Mouse (Mus musculus): ENCODE measurements around the gene Pak3.
"Not testable (repeated sequence)": the region's sequence is repeated elsewhere in the genome, so short reads cannot be mapped to it uniquely, and the experiment has no call there.

DNA sequence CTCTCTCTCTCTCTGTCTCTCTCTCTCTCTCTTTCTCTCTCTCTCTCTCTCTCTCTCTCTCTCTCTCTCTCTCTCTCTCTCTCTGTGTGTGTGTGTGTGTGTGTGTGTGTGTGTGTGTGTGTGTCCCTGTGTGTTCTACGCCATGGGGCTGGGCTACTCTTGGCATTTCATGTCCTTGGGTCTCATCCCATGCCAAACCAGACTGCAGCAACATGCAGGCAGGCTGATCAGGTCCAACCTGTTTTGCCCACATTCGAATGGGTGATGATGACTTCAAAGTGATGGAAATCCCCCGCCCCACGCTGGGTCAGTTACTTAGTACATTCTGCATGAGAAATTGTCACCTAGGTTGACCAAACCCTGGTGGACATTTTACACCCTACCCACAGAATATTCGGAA is 1.1 kb downstream of the Pak3 start:
- not testable (repeated sequence) for TF ChIP-seq POLR2A (IDR thresholded peaks at IDR 0.05; ENCODE audit: borderline replicate concordance, control insufficient read depth, low read depth, low read length); CTCF (IDR thresholded peaks at IDR 0.05; ENCODE audit: control insufficient read depth, insufficient read depth, low read length)
